ENCODE assay signal across 17 mouse cellular contexts in the genomic region with DNA sequence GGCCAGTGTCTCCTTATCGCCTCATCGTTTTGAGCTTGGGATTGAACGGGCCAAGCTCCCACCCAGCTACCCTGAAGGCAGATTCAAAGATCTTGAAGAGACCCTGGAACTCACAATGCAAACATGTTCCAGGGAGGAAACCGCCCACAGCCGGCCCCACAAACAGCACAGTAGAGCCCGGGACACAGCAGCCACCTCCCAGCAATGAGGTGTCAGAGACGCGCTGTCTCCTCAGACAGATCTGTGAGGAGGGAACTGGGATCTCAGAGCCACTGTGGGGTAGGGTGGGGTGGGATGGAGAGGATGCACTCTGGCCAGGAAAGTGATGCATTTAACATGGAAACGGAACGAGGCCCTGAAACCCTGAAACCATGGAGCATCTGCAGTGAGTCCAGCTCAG.
DNase-seq lines count a peak whose midpoint lies in the region; ATAC-seq lines count a peak whose summit lies in the region.
"Had no signal": no experiment of that assay in that cellular context is flagged by ENCODE, and none has a peak within 500 bp of the region (broad histone marks: within the 10 kb centered on the region; RNA-seq: fewer than 3 reads in every experiment).

No protein-coding gene starts in this region.

- H3K4me1 ChIP-seq in heart, embryonic 11.5 days (ENCODE audit: control insufficient read depth, insufficient read depth, low read length) = peaks cover 6% of the 10 kb centered on the region
- H3K4me1 ChIP-seq in limb, embryonic 13.5 days = peaks cover 17% of the 10 kb centered on the region
- H3K4me1 ChIP-seq: forebrain, embryonic 13.5 days; midbrain, embryonic 15.5 days had no signal

- 52% methylated on average over 10 of the region's 10 CpGs for WGBS in heart, embryonic 11.5 days (ENCODE audit: insufficient replicate concordance)
- WGBS in limb, embryonic 13.5 days = 71% methylated on average over 10 of the region's 10 CpGs

- no peak overlapping the region for H3K4me2 ChIP-seq in heart, embryonic 11.5 days
- H3K4me2 ChIP-seq in limb, embryonic 13.5 days (replicated peaks) = no peak overlapping the region
- H3K4me2 ChIP-seq: forebrain, embryonic 13.5 days; heart, embryonic 12.5 days; midbrain, embryonic 15.5 days had no signal

- no peaks in the 10 kb centered on the region for H3K9me3 ChIP-seq in heart, embryonic 11.5 days (replicated peaks; ENCODE audit: control insufficient read depth, low read length)
- no peaks in the 10 kb centered on the region for H3K9me3 ChIP-seq in limb, embryonic 13.5 days
- H3K9me3 ChIP-seq: forebrain, embryonic 13.5 days; heart, embryonic 12.5 days; midbrain, embryonic 15.5 days had no signal

- H3K36me3 ChIP-seq in heart, embryonic 11.5 days (ENCODE audit: control insufficient read depth, insufficient read depth, low read length) = no peaks in the 10 kb centered on the region
- no peaks in the 10 kb centered on the region for H3K36me3 ChIP-seq in limb, embryonic 13.5 days
- H3K36me3 ChIP-seq: heart, embryonic 12.5 days; midbrain, embryonic 15.5 days had no signal

- no peak overlapping the region for H3K4me3 ChIP-seq in heart, embryonic 11.5 days (ENCODE audit: low read depth, low read length)
- H3K4me3 ChIP-seq in limb, embryonic 13.5 days = no peak overlapping the region
- H3K4me3 ChIP-seq: forebrain, embryonic 13.5 days; heart, embryonic 12.5 days; midbrain, embryonic 15.5 days; myocyte had no signal

- H3K27me3 ChIP-seq in heart, embryonic 11.5 days (ENCODE audit: control insufficient read depth, insufficient read depth, low read length) = no peaks in the 10 kb centered on the region
- peaks cover 4% of the 10 kb centered on the region; the same call in 1 of the 2 replicates for H3K27me3 ChIP-seq in limb, embryonic 13.5 days
- H3K27me3 ChIP-seq: forebrain, embryonic 13.5 days; heart, embryonic 12.5 days; midbrain, embryonic 15.5 days had no signal

- ATAC-seq in heart, embryonic 11.5 days (replicated peaks; ENCODE audit: insufficient number of reproducible peaks, low FRiP score, low TSS enrichment) = no peak
- no peak for ATAC-seq in limb, embryonic 13.5 days (ENCODE audit: low FRiP score, low read depth)
- ATAC-seq: forebrain, embryonic 13.5 days; midbrain, embryonic 15.5 days had no signal

- H3K27ac ChIP-seq in heart, embryonic 11.5 days (ENCODE audit: low read depth, low read length) = no peak overlapping the region
- H3K27ac ChIP-seq in limb, embryonic 13.5 days = peak overlapping the region; percentile 55; the same call in 1 of the 2 replicates
- H3K27ac ChIP-seq: forebrain, embryonic 13.5 days; midbrain, embryonic 15.5 days had no signal

- DNase-seq in heart, adult 18-20 months = no peak
- DNase-seq in urinary bladder, postnatal 14 days (ENCODE audit: low spot score) = peak; percentile 36
- no peak for DNase-seq in urinary bladder, adult 2 months (ENCODE audit: low spot score)
- DNase-seq in lung, postnatal 4 days = peak; percentile 43 to 77
- no peak for DNase-seq in kidney, postnatal 14 days
- no peak for DNase-seq in kidney, postnatal 36 days
- DNase-seq: adrenal gland, postnatal 14 days; kidney, adult 2 months; kidney, postnatal 10 days; liver; thymus, postnatal 25 days had no signal

- 0 out of 2 replicates have a peak overlapping the region, but pooled peaks have one; percentile 28 for H3K9ac ChIP-seq in heart, embryonic 11.5 days (ENCODE audit: low read depth, low read length)
- no peak overlapping the region; the same call in 1 of the 2 replicates for H3K9ac ChIP-seq in limb, embryonic 13.5 days
- H3K9ac ChIP-seq: forebrain, embryonic 13.5 days; heart, embryonic 12.5 days; midbrain, embryonic 15.5 days had no signal

Comparison
In these comparisons a context has a peak if more than half of its experiments do, and no peak if none do; other contexts are left out.
1. DNase-seq: peak in urinary bladder, postnatal 14 days (single experiment) and lung, postnatal 4 days (2 of 2); none in heart, adult 18-20 months (0 of 2), urinary bladder, adult 2 months (single experiment), kidney, postnatal 14 days (single experiment) and kidney, postnatal 36 days (0 of 2).